Mouse (Mus musculus): ENCODE measurements around the gene Arhgef28. TPM values are rescaled to one million over a fixed set of nuclear protein-coding genes. Genes with fewer than 3 reads are reported as not detected.
A peak's percentile ranks its signal among the peaks of the same experiment; 100 is the strongest.

The Arhgef28 gene
- polyA plus RNA-seq, 1 experiment from 2014 or later, result 9.4 TPM

DNA sequence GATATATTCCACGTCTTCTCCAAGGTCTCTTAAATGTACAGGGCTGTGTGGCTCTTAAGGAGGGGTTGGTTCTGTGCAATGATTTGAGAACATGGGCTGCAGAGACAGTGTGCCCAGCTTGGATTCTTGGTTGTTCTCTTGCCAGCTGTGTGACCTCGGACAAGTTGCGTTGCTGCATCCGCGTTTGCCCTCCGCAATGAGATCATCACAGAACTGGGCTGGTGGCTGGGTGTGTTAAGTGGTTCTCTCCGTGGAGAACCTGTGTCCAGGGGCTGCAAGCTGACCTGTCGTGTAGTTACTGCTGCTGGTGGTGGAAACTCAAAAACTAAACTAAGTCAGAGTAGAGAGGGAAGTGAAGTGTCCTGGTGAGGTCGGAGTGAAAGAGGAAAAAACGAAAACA lies 279.9 kb downstream of the Arhgef28 start:
- H3K4me3 ChIP-seq (ENCODE audit: low read depth, low read length), result no peak overlapping the region
- H3K9me3 ChIP-seq (ENCODE audit: control insufficient read depth, low read length), result no peaks in the 10 kb centered on the region
- no peak for ATAC-seq (ENCODE audit: low read depth)
- H3K27me3 ChIP-seq (replicated peaks; ENCODE audit: control insufficient read depth, insufficient read depth, low read length), result no peaks in the 10 kb centered on the region
- 0 out of 2 replicates have a peak, but pooled peaks cover 3% of the 10 kb centered on the region for H3K36me3 ChIP-seq (ENCODE audit: control insufficient read depth, insufficient read depth, low read length)
- DNase-seq (ENCODE audit: low spot score), result no peak
- H3K9ac ChIP-seq (ENCODE audit: low read depth, low read length), result no peak overlapping the region
- WGBS, result 76% methylated on average over 10 of the region's 10 CpGs
- H3K4me1 ChIP-seq (ENCODE audit: control insufficient read depth, insufficient read depth, low read length), result peaks cover 27% of the 10 kb centered on the region
- H3K4me2 ChIP-seq (ENCODE audit: low read depth, low read length), result no peak overlapping the region
- 0 out of 2 replicates have a peak overlapping the region, but pooled peaks have one; percentile 40 for H3K27ac ChIP-seq (replicated peaks; ENCODE audit: low read depth, low read length)

DNA sequence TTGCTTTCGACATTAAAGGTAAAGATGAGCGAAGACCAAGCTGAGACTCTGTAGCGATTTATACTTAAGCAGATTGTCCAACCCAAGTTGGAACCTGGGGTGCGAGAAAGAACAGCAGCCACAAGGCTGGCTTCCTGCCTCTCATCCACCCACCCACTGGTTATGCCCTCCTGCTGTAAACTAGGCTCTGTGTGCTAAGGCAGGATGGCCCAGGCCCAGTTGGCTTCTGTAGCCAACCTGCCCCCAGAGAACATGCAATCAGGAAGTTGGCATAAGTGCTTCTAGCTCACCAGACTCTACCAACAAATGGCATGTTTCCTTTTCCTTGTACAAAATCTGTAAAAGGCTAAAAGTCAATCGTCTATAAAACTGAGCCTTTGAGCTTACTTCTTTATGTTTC lies 283.2 kb downstream of the Arhgef28 start:
- WGBS, result 85% methylated on average over 5 of the region's 5 CpGs

GRCm38 (mm10) chr13:97919590-97919989 lies 286.6 kb downstream of the Arhgef28 start:
- Histone ChIP-seq H3K4me1 (ENCODE audit: control insufficient read depth, insufficient read depth, low read length) (peaks cover 16% of the 10 kb centered on the region; the same call in 1 of the 2 replicates), H3K27ac (replicated peaks; ENCODE audit: low read depth, low read length) (peak overlapping the region; percentile 25; the same call in 1 of the 2 replicates), H3K36me3 (ENCODE audit: control insufficient read depth, insufficient read depth, low read length) (no peaks in the 10 kb centered on the region), H3K4me2 (ENCODE audit: low read depth, low read length) (no peak overlapping the region), H3K9ac (ENCODE audit: low read depth, low read length) (no peak overlapping the region), H3K27me3 (replicated peaks; ENCODE audit: control insufficient read depth, insufficient read depth, low read length) (no peaks in the 10 kb centered on the region), H3K9me3 (ENCODE audit: control insufficient read depth, low read length) (no peaks in the 10 kb centered on the region), H3K4me3 (ENCODE audit: low read depth, low read length) (no peak overlapping the region)
- ATAC-seq (ENCODE audit: low read depth) (no peak), DNase-seq (ENCODE audit: low spot score) (no peak)
- 33% methylated on average over 8 of the region's 8 CpGs for WGBS

More for the DNA sequence above, 283.2 kb downstream of the Arhgef28 start:
- Histone ChIP-seq H3K4me3 (ENCODE audit: low read depth, low read length) (no peak overlapping the region), H3K36me3 (ENCODE audit: control insufficient read depth, insufficient read depth, low read length) (no peaks in the 10 kb centered on the region), H3K27me3 (replicated peaks; ENCODE audit: control insufficient read depth, insufficient read depth, low read length) (no peaks in the 10 kb centered on the region), H3K27ac (replicated peaks; ENCODE audit: low read depth, low read length) (no peak overlapping the region), H3K4me2 (ENCODE audit: low read depth, low read length) (no peak overlapping the region), H3K9me3 (ENCODE audit: control insufficient read depth, low read length) (no peaks in the 10 kb centered on the region), H3K4me1 (ENCODE audit: control insufficient read depth, insufficient read depth, low read length) (peaks cover 31% of the 10 kb centered on the region), H3K9ac (ENCODE audit: low read depth, low read length) (no peak overlapping the region)
- ATAC-seq (ENCODE audit: low read depth) (no peak), DNase-seq (ENCODE audit: low spot score) (no peak)

DNA sequence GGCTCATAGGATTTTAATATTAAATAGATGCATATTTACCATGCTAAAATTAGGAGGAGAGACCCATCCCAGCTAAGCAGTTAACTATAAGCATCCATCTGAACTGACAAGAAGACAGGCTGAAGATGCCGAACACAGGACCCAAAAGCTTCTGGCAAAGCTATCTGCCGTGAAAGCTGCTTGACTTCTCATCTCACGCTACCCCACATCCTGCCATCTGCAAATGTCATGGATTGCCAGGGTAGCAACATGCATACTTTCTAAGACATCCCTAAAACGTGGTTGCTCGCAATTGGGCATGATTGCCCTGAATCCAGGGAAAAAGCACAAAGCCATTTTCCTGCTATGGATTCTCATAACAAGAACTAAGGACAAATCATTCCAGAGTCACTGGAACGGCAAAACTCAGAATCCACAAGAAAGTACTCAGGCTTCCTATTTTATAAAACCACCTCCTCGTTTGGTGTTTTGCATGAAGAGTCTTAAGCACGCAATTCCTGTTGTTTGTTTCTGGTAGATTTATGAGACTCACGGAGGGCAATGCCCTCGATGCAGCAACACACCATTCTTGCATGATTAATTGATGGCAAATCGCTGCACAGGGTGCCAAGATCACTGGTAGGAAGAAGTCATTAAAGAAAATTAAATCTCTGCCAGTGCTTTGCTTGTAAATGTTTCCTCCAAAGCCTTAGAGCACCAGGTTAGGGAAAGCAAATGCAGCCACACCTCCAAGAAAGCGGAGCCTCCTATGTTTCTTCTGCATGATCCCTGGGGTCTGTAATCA lies 287.9 kb downstream of the Arhgef28 start:
- peak overlapping the region; percentile 31; the same call in 1 of the 2 replicates for H3K27ac ChIP-seq (replicated peaks; ENCODE audit: low read depth, low read length)
- no peaks in the 10 kb centered on the region for H3K36me3 ChIP-seq (ENCODE audit: control insufficient read depth, insufficient read depth, low read length)
- no peak for ATAC-seq (ENCODE audit: low read depth)
- no peaks in the 10 kb centered on the region for H3K9me3 ChIP-seq (ENCODE audit: control insufficient read depth, low read length)
- no peak for DNase-seq (ENCODE audit: low spot score)
- H3K27me3 ChIP-seq (replicated peaks; ENCODE audit: control insufficient read depth, insufficient read depth, low read length), result no peaks in the 10 kb centered on the region
- H3K9ac ChIP-seq (ENCODE audit: low read depth, low read length), result no peak overlapping the region
- no peak overlapping the region for H3K4me3 ChIP-seq (ENCODE audit: low read depth, low read length)
- no peak overlapping the region for H3K4me2 ChIP-seq (ENCODE audit: low read depth, low read length)
- H3K4me1 ChIP-seq (ENCODE audit: control insufficient read depth, insufficient read depth, low read length), result peaks cover 16% of the 10 kb centered on the region; the same call in 1 of the 2 replicates
- 69% methylated on average over 12 of the region's 12 CpGs for WGBS

DNA sequence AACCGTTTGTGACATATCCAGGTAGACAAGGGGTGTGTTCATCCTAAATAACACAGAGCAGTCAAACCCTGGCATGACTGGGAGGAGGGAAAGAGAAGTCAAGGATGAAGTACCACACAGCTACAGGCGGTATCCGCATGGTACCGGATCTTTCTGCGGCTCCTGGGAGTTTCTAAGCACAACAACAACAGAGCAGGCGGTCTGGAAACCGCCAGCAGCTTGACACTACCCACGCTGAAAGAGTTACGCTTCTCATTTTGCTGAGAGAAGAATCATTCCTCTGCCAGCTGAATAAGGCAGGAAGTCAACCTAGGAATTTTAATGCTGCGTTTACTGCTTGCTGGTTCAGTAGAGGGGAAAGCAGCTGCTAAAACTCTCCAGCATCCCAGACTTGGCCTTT lies 295.2 kb downstream of the Arhgef28 start:
- WGBS, result 6% methylated on average over 10 of the region's 10 CpGs
- no peaks in the 10 kb centered on the region for H3K9me3 ChIP-seq (ENCODE audit: control insufficient read depth, low read length)
- DNase-seq (ENCODE audit: low spot score) (peak; percentile 87), ATAC-seq (ENCODE audit: low read depth) (peak; percentile 78)
- H3K27me3 ChIP-seq (replicated peaks; ENCODE audit: control insufficient read depth, insufficient read depth, low read length), result no peaks in the 10 kb centered on the region
- no peaks in the 10 kb centered on the region for H3K36me3 ChIP-seq (ENCODE audit: control insufficient read depth, insufficient read depth, low read length)
- H3K4me1 ChIP-seq (ENCODE audit: control insufficient read depth, insufficient read depth, low read length), result peaks cover 11% of the 10 kb centered on the region
- H3K27ac ChIP-seq (replicated peaks; ENCODE audit: low read depth, low read length), result peak overlapping the region; percentile 74; the same call in 1 of the 2 replicates
- H3K9ac ChIP-seq (ENCODE audit: low read depth, low read length), result peak overlapping the region; percentile 41; the same call in 1 of the 2 replicates
- peak overlapping the region; percentile 31 for H3K4me2 ChIP-seq (ENCODE audit: low read depth, low read length)
- H3K4me3 ChIP-seq (ENCODE audit: low read depth, low read length), result no peak overlapping the region

- DNase-seq (ENCODE audit: low spot score), result no peak
- Histone ChIP-seq H3K9me3 (ENCODE audit: control insufficient read depth, low read length) (no peaks in the 10 kb centered on the region), H3K4me2 (ENCODE audit: low read depth, low read length) (peak overlapping the region; percentile 8; the same call in 1 of the 2 replicates), H3K4me3 (ENCODE audit: low read depth, low read length) (no peak overlapping the region), H3K9ac (ENCODE audit: low read depth, low read length) (no peak overlapping the region), H3K36me3 (ENCODE audit: control insufficient read depth, insufficient read depth, low read length) (no peaks in the 10 kb centered on the region), H3K27ac (replicated peaks; ENCODE audit: low read depth, low read length) (peak overlapping the region; percentile 63; the same call in 1 of the 2 replicates), H3K27me3 (replicated peaks; ENCODE audit: control insufficient read depth, insufficient read depth, low read length) (no peaks in the 10 kb centered on the region), H3K4me1 (ENCODE audit: control insufficient read depth, insufficient read depth, low read length) (peaks cover 24% of the 10 kb centered on the region)
- ATAC-seq (ENCODE audit: low read depth), result no peak
- WGBS, result 56% methylated on average over 8 of the region's 8 CpGs
Observed at GRCm38 (mm10) chr13:97902821-97903220, 303.4 kb downstream of the Arhgef28 start.

DNA sequence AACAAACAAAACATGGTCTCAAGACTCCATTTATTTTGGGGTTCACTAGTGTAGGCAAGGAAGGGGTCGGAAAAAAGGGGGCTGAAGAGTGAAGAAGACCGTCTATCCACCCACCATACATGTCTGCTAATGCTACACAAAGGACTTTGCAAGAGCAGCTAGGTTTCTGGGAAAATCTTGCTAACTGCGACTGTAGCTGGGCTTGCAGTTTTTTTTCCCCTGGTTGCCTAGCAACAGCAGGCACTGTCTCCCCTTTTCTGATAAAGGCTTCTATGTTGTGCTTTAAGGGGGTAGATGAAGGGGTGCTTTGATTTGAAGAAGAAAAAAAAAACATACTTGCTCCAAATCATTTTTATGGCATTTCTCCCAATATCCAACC lies 305.9 kb downstream of the Arhgef28 start:
- H3K27ac ChIP-seq (replicated peaks; ENCODE audit: low read depth, low read length), result no peak overlapping the region
- H3K4me2 ChIP-seq (ENCODE audit: low read depth, low read length), result no peak overlapping the region
- H3K4me3 ChIP-seq (ENCODE audit: low read depth, low read length), result no peak overlapping the region
- no peak for ATAC-seq (ENCODE audit: low read depth)
- no peaks in the 10 kb centered on the region for H3K36me3 ChIP-seq (ENCODE audit: control insufficient read depth, insufficient read depth, low read length)
- 55% methylated on average over 3 of the region's 3 CpGs for WGBS
- no peak overlapping the region for H3K9ac ChIP-seq (ENCODE audit: low read depth, low read length)
- DNase-seq (ENCODE audit: low spot score), result no peak
- no peaks in the 10 kb centered on the region for H3K9me3 ChIP-seq (ENCODE audit: control insufficient read depth, low read length)
- H3K27me3 ChIP-seq (replicated peaks; ENCODE audit: control insufficient read depth, insufficient read depth, low read length), result no peaks in the 10 kb centered on the region
- peaks cover 21% of the 10 kb centered on the region for H3K4me1 ChIP-seq (ENCODE audit: control insufficient read depth, insufficient read depth, low read length)

GRCm38 (mm10) chr13:97899604-97900379 lies 306.4 kb downstream of the Arhgef28 start:
- peaks cover 19% of the 10 kb centered on the region for H3K4me1 ChIP-seq (ENCODE audit: control insufficient read depth, insufficient read depth, low read length)
- no peaks in the 10 kb centered on the region for H3K9me3 ChIP-seq (ENCODE audit: control insufficient read depth, low read length)
- no peaks in the 10 kb centered on the region for H3K27me3 ChIP-seq (replicated peaks; ENCODE audit: control insufficient read depth, insufficient read depth, low read length)
- ATAC-seq (ENCODE audit: low read depth) (no peak), DNase-seq (ENCODE audit: low spot score) (no peak)
- H3K9ac ChIP-seq (ENCODE audit: low read depth, low read length), result no peak overlapping the region
- no peak overlapping the region for H3K27ac ChIP-seq (replicated peaks; ENCODE audit: low read depth, low read length)
- no peak overlapping the region for H3K4me3 ChIP-seq (ENCODE audit: low read depth, low read length)
- WGBS, result 79% methylated on average over 14 of the region's 14 CpGs
- no peaks in the 10 kb centered on the region for H3K36me3 ChIP-seq (ENCODE audit: control insufficient read depth, insufficient read depth, low read length)
- no peak overlapping the region for H3K4me2 ChIP-seq (ENCODE audit: low read depth, low read length)

All from embryonic facial prominence, embryonic 14.5 days (tissue).